Mouse (Mus musculus): ENCODE measurements around the gene 4933425L06Rik.
A peak's percentile ranks its signal among the peaks of the same experiment; 100 is the strongest.

Gene 4933425L06Rik

GRCm38 (mm10) chr13:105081862-105082261 is at the start of gene 4933425L06Rik:
Gene 4933425L06Rik, plus strand, starts transcription at chr13:105082122.
- no peak for DNase-seq

GRCm38 (mm10) chr13:105037816-105038215 is 44.1 kb upstream of the 4933425L06Rik start:
- no peak for DNase-seq

GRCm38 (mm10) chr13:105038334-105038733 is 43.6 kb upstream of the 4933425L06Rik start:
- DNase-seq, result no peak

DNA sequence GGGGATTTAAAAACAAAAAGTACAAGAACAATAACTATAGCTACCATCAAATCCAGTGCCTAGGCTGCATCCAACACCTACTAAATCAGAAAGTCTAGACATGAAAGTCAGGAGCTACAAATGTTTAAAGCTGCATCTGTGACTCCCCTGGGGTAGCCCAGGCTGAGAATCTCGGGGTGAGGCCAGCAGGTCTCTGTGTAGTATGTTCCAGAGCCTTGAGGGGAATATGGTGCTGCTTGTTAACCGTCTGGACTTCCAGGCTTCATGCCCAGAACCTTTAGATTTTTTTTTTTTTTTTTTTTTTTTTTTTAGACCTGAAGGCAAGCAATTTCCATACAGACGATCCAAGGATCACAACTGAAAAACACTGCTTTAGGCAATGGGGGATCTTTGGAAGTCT is 38.0 kb upstream of the 4933425L06Rik start:
- DNase-seq, result no peak

- DNase-seq, result no peak
These were observed 34.5 kb upstream of the 4933425L06Rik start for GRCm38 (mm10) chr13:105047377-105047776.

GRCm38 (mm10) chr13:105048662-105049061 is 33.3 kb upstream of the 4933425L06Rik start:
- no peak for DNase-seq

DNA sequence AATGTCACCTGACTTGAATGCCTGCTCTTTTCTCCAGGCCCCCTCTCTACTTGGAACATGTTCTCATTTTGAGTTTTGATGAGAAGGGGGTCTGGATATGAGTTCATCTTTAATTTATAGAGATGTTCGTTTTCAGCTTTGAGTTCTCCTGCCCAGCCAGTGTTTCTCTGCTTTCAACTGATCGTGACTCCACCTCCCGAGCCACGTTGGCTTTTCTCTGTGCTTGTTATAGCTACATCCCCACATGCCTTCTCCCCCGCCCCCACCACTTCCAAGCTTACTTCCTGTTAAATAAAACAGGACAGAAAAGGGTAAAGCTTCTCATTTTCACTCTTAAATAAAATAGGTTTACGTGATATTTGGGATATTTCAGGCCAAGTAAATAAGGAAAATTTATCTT is 30.5 kb upstream of the 4933425L06Rik start:
- no peak for DNase-seq

GRCm38 (mm10) chr13:105053618-105054017 is 28.3 kb upstream of the 4933425L06Rik start:
- no peak for DNase-seq

DNA sequence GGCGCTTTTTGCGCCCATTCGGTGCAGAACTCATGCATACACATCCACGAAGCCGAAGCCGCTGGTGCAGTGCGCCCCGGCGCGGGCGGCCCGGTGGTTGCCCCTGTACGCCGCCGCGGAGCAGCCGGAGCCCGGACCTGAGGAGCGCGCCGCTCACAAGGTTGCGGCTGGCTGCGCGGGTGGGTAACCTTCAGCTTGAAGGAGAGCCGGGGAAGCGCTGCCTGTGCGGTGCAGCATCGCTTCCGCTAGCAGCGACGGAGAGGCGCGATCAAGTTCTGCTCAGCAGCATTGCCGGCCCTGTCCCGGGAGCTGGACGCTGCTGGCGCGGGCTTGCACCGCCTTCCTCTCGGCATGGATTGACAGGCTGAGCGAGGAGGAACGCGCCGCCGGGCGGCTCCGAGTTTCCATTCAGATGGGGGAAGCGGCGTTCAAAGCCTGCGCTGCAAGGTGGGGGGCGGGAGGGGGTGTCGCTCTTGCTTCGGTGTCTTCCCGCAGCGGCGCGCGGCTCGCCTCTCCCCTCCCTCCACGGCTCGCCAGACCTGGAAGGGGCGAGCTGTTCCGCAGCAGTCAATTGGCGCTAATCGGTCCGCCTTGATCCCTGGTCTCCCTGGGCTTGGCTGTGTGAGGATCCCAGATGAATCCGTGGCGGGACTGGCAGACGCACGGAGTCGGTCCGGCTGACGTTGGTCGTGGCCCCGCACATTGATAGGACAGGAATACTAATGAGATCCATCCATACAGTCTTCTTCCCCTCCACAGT is 27.6 kb upstream of the 4933425L06Rik start, which contains the start of gene Rgs7bp:
Gene Rgs7bp (minus strand): TSS at position 750 of the 760 bp plus-strand sequence.
- peak; percentile 55 for DNase-seq

DNA sequence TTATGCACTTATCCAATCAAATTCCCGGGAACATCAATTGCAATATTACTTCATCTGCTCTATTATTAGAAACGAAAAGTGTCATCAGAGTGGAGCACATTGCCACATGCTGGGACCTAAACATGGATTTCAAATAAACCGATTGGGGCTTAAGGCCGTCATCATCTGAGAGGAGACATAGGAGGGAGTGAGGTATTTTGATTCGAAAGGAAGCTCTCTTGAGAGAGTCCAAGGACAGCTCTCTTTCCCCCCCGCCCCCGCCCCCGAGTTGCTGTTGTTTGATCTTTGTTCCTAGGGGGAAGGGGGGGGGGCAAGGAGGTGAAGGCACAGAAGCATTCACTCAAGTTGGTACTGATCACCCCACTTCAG is 27.0 kb upstream of the 4933425L06Rik start:
- DNase-seq, result no peak

DNA sequence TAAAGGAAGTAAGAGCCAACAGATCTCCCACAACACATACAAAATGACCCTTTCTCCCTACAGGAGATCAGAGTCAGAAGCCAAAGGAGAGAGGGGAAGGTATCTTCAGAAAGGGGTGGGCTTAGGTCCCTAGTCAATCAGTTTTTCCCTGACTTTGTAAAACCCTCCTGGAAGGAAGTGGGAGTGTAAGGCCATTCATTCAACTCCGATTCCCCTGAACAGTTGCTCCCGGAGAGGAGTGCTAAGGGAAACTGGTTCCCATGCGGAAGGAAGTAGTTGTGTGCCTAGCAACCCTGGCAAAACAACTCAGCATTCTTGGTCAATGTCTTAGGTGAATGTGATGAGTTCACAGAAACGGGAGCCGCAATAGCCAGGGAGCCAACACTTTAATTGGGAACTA is 26.5 kb upstream of the 4933425L06Rik start:
- DNase-seq, result peak; percentile 7

DNA sequence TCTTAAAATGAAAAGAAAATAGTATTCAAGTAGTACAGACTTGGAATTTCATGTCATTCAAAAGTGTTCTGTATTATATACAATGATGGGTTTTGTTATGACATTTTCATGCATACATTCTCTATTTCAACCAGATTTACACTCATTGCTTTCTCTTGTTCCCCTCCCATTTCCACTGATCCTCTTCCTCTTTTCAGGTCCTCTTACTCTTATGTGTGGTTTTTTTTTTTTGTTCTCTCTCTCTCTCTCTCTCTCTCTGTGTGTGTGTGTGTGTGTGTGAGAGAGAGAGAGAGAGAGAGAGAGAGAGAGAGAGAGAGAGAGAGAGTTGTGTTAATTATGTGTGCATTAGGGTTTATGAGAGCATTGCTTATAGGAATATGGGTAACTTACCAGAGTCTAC is 15.8 kb upstream of the 4933425L06Rik start:
- DNase-seq, result no peak

DNA sequence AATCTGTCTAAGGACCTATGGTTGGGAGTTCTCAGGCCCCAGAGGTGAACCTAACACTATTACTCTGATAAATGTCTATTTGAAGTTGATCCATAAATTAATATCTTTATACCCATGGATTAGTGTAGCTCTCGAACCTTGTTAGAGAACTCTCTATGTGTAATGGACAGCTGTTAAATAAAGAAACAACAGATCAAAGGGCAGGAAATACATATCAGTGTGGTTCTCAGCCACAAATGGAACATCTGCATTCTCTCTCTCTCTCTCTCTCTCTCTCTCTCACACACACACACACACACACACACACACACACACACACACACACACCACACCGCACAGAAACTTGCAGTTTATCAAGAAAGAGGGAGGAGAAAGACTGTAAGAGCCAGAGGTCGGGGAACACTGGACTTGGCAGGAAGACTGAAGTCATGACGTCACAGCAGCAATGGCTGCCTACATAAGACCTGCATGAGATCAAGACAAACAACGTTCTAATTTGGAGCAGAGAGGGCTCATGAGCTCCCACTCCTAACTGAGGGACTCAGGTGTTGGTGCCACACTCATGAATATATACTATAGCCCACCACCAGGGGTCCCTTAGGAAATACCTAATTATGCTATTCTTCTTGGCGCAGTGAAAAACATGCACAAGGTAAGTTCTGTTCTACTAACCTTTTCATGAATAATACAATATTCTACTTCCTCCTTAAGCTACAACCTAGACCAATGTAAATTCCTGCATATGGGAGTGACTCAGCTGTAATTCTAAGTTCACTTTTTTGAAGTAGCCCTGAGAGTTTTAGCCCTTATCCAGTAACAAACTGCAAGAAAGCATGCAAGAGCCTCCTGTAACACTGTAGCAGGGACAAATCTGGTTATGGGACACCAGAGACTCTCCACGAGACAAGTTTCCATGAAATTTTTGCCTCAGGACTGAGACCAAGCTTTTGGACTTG is 14.8 kb upstream of the 4933425L06Rik start:
- no peak for DNase-seq

DNA sequence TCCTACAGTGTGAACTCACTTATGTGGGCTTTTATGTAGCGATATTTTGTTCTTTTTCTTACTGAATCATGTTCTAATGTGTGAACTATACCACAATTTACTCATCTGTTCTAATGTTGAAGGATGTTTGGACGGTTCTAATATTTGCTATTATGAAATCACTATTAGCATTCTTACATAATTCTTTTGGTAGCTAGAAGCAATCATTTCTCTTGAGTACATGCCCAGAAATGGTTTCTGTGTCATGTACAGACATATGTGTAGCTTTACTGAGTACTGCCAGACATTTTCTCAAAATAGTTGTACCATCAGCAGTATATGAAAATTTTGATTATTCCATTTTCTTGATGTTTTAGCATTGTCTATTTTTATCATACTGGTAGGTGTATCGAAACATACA is 7.4 kb downstream of the 4933425L06Rik start:
- DNase-seq, result no peak

- no peak for DNase-seq
These were observed 14.4 kb downstream of the 4933425L06Rik start for GRCm38 (mm10) chr13:105096316-105096715.

DNA sequence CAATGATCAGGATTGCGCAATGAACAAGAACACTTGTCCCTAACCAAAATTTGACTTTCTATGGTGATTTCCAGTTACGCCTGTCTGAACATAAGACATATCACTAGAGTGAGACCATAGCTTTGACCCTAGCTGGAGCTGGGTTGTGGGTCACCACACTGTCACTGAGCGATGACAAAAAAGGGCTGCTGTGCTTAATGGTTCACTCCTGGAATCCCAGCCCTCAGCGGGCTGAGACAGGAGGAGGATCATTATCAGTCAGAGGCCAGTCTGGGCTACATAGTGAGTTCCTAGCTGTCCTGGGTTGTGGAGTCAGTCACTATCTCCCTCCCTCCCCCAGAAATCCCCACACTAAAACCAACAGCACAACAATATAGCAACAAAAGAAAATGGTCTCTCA is 18.8 kb downstream of the 4933425L06Rik start:
- no peak for DNase-seq

GRCm38 (mm10) chr13:105104385-105104784 is 22.5 kb downstream of the 4933425L06Rik start:
- DNase-seq, result no peak

- no peak for DNase-seq
These were observed 29.7 kb downstream of the 4933425L06Rik start for GRCm38 (mm10) chr13:105111599-105111998.

DNA sequence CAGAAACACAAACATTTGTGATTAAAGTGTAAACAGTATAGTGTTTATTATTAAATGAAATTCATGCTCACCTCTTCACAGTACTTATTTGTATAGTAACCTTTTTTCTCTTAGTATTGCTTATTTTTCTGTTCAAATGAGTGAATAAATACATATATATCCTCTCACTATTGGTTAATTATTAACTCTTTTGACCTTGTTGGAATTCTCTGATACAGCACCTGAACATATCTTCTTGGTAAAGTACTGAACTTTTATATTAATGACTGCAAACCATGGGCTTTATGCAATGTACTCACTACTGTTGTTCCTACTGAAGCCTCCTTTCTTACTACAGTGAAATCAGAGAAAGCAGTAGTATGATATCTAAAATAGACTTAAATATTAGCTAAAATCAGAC is 39.7 kb downstream of the 4933425L06Rik start:
- no peak for DNase-seq

GRCm38 (mm10) chr13:105122092-105122491 is 40.2 kb downstream of the 4933425L06Rik start:
- no peak for DNase-seq

DNA sequence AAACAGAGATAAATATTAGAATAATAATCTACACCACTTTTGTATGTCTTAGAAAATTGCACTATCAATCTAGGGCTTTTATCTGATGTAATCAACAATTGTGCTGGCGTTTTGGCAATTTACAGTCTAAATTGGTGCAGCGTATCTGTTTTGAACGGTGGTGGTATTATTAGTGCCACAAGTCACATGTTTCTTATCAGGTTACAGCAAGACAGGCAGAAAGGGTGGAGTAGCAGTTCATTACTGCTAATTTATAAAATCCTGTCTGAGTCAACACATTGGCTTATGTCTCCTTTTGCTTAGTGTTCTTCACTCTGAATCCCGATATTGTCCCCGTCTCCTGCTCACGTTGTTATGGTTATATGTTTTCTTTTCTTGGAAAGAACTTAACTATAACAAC is 48.2 kb downstream of the 4933425L06Rik start:
- no peak for DNase-seq

GRCm38 (mm10) chr13:105132370-105132769 is 50.4 kb downstream of the 4933425L06Rik start:
- DNase-seq, result no peak

DNA sequence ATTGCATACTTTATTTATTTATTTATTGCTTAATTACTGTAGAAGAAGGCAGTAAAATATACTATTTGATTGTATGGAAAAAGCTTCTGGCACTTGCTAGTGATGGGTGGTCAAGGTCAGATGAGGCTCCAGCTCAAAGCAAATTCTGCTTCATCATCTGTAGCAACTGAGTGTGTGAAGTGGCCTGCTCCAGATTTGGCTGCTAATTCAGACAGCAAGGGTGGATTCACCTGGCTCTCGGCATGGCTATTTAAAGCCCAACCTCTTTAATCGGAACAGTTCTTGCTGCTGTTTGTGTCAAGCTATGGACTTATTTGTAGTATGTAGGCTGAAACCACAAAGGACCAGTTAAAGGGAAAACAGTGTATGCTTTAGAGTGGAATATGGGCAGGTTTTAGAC is 50.9 kb downstream of the 4933425L06Rik start:
- DNase-seq, result no peak

- no peak for DNase-seq
These were observed 52.5 kb downstream of the 4933425L06Rik start for GRCm38 (mm10) chr13:105134397-105134796.
